Mouse (Mus musculus) hindbrain, embryonic 10.5 days (tissue): ENCODE results near the gene Cped1. TPM values are rescaled to one million over a fixed set of nuclear protein-coding genes. Genes with fewer than 3 reads are reported as not detected.

Source experiments
- DNase-seq: peaks from one replicate; pipeline ENCODE4 v3.0.0-alpha.2; 2017; ENCODE audit warnings: low spot score
- H3K27ac ChIP-seq: fragments of 300-500 bp; sonication (generic); 2 replicates; pipeline ENCODE4 v1.5.1; 2016; ENCODE audit warnings: mild to moderate bottlenecking, moderate library complexity
- H3K27me3 ChIP-seq: fragments of 300-500 bp; sonication (generic); 2 replicates; pipeline ENCODE4 v1.6.1; 2016; ENCODE audit warnings: mild to moderate bottlenecking; ENCODE audit not compliant: poor library complexity, insufficient read depth, severe bottlenecking
- H3K36me3 ChIP-seq: fragments of 300-500 bp; sonication (generic); 2 replicates; pipeline ENCODE4 v1.6.1; 2016; ENCODE audit warnings: mild to moderate bottlenecking, moderate library complexity
- H3K4me1 ChIP-seq: fragments of 300-500 bp; sonication (generic); replicated peaks from 2 replicates; pipeline ENCODE4 v1.6.1; 2016; ENCODE audit warnings: mild to moderate bottlenecking
- H3K4me3 ChIP-seq: fragments of 300-500 bp; sonication (generic); 2 replicates; pipeline ENCODE4 v1.5.1; 2016; ENCODE audit warnings: mild to moderate bottlenecking, moderate library complexity
- H3K9me3 ChIP-seq: fragments of 300-500 bp; sonication (generic); 2 replicates; pipeline ENCODE4 v1.6.1; 2016; ENCODE audit warnings: mild to moderate bottlenecking, moderate library complexity
- WGBS: fragments of 180-500 bp; shearing (Covaris S2); methylation state at CpG from one replicate; pipeline ENCODE4 v1.1.7; 2016; 5-methylcytosine and 5-hydroxymethylcytosine counted together
- polyA plus RNA-seq: library from polyadenylated mRNA; unstranded; fragments of >200 nt; fragmentation: Nextera tagmentation; extraction: Ambion mirVana; gene quantifications from 2 replicates; pipeline ENCODE4 v1.2.1, GENCODE M21; 2016

The Cped1 gene
- polyA plus RNA-seq, 1 experiment from 2014 or later = 13.7 TPM

DNA sequence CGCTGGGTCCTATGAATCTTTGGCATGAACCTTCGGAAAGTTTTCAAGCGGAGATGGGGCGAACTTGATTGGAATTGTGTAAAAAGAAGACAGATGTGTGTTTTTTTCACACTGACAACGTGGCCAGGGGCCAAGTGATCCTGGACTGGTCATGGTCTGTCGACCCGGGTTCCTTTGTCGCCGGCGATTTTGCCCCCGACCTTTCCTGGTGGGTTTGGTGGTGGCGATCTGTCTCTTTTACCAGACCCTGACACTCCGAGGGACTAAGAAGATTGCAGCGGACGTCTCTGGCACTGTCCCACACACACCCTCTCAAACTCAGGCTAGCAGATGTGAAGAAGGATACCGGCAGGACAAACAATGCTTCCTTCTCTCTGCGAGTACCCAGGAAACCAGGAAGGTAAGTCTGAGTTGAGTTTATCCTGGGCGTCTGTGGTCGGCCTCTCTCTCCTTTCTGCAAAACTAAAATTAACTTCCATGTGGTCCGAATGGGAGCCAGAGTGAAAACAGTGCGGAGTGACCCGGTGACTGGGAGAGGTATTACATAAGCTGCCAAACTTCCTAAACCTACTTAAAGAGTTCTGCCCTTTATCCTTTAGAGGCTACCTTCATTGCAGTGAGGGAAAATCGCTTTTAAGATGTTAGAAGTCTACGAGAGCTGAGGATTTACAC, 1.1 kb downstream of the Cped1 start:
- Histone ChIP-seq H3K4me3 (peak overlapping the region; percentile 56), H3K9me3 (no peaks in the 10 kb centered on the region), H3K27me3 (peaks cover 35% of the 10 kb centered on the region), H3K4me1 (peaks cover 18% of the 10 kb centered on the region; the same call in 1 of the 2 replicates), H3K27ac (peak overlapping the region; percentile 41), H3K36me3 (no peaks in the 10 kb centered on the region)
- DNase-seq = peak; percentile 41
- WGBS = 7% methylated on average over 24 of the region's 24 CpGs

- Histone ChIP-seq H3K9me3 (no peaks in the 10 kb centered on the region), H3K27me3 (peaks cover 35% of the 10 kb centered on the region), H3K36me3 (no peaks in the 10 kb centered on the region), H3K4me1 (peaks cover 18% of the 10 kb centered on the region; the same call in 1 of the 2 replicates), H3K27ac (peak overlapping the region; percentile 59; the same call in 1 of the 2 replicates), H3K4me3 (peak overlapping the region; percentile 56)
- no peak for DNase-seq
- WGBS = 81% methylated on average over 2 of the region's 2 CpGs
Observed at GRCm38 (mm10) chr6:21987554-21987953, 1.8 kb downstream of the Cped1 start.

- no peak overlapping the region for H3K27ac ChIP-seq
Observed at GRCm38 (mm10) chr6:21988296-21988695, 2.6 kb downstream of the Cped1 start.

GRCm38 (mm10) chr6:21989081-21989480, 3.4 kb downstream of the Cped1 start:
- H3K4me1 ChIP-seq = peaks cover 18% of the 10 kb centered on the region; the same call in 1 of the 2 replicates
- peak overlapping the region; percentile 6; the same call in 1 of the 2 replicates for H3K4me3 ChIP-seq
- H3K36me3 ChIP-seq = no peaks in the 10 kb centered on the region
- peaks cover 35% of the 10 kb centered on the region for H3K27me3 ChIP-seq
- 74% methylated on average over 4 of the region's 4 CpGs for WGBS
- DNase-seq = no peak
- H3K9me3 ChIP-seq = no peaks in the 10 kb centered on the region
- no peak overlapping the region for H3K27ac ChIP-seq

More at GRCm38 (mm10) chr6:21988296-21988695, 2.6 kb downstream of the Cped1 start:
- Histone ChIP-seq H3K36me3 (no peaks in the 10 kb centered on the region), H3K27me3 (peaks cover 35% of the 10 kb centered on the region), H3K4me1 (peaks cover 18% of the 10 kb centered on the region; the same call in 1 of the 2 replicates), H3K4me3 (peak overlapping the region; percentile 56), H3K9me3 (no peaks in the 10 kb centered on the region)
- no peak for DNase-seq
- WGBS = 81% methylated on average over 5 of the region's 5 CpGs

GRCm38 (mm10) chr6:21990181-21991135, 4.7 kb downstream of the Cped1 start:
- Histone ChIP-seq H3K9me3 (no peaks in the 10 kb centered on the region), H3K27me3 (peaks cover 31% of the 10 kb centered on the region), H3K36me3 (no peaks in the 10 kb centered on the region), H3K4me3 (no peak overlapping the region), H3K27ac (no peak overlapping the region), H3K4me1 (peaks cover 14% of the 10 kb centered on the region; the same call in 1 of the 2 replicates)
- 68% methylated on average over 9 of the region's 9 CpGs for WGBS
- DNase-seq = no peak

- H3K27ac ChIP-seq = no peak overlapping the region
- DNase-seq = no peak
Observed at GRCm38 (mm10) chr6:21991151-21991550, 5.4 kb downstream of the Cped1 start.

DNA sequence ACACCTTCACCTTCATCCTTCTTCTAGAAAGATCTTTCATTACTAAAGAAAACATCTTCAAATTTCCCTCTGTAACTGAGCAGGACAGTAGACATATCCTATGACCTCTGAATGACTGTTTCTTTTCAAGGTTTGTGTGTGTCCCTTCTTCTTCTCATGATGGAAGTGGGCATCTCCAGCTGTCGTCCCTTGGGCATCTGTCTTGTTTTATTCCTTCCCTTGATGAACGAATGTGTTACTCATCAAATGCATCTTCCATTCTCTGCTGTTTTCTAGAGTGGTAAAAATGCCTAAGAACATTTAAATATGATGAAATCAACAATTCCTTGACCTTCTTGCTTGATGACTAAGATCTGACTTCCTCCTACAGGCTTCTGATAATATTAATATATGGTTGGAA, 7.4 kb downstream of the Cped1 start:
- H3K27ac ChIP-seq = no peak overlapping the region
- 89% methylated on average over 2 of the region's 2 CpGs for WGBS
- DNase-seq = no peak
- peaks cover 7% of the 10 kb centered on the region for H3K27me3 ChIP-seq
- H3K4me1 ChIP-seq = 0 out of 2 replicates have a peak, but pooled peaks cover under 1% of the 10 kb centered on the region
- no peaks in the 10 kb centered on the region for H3K36me3 ChIP-seq
- H3K9me3 ChIP-seq = no peaks in the 10 kb centered on the region
- no peak overlapping the region for H3K4me3 ChIP-seq

More at GRCm38 (mm10) chr6:21991151-21991550, 5.4 kb downstream of the Cped1 start:
- Histone ChIP-seq H3K9me3 (no peaks in the 10 kb centered on the region), H3K36me3 (no peaks in the 10 kb centered on the region), H3K4me3 (no peak overlapping the region), H3K27me3 (peaks cover 26% of the 10 kb centered on the region), H3K4me1 (0 out of 2 replicates have a peak, but pooled peaks cover 9% of the 10 kb centered on the region)
- 65% methylated on average over 4 of the region's 4 CpGs for WGBS

DNA sequence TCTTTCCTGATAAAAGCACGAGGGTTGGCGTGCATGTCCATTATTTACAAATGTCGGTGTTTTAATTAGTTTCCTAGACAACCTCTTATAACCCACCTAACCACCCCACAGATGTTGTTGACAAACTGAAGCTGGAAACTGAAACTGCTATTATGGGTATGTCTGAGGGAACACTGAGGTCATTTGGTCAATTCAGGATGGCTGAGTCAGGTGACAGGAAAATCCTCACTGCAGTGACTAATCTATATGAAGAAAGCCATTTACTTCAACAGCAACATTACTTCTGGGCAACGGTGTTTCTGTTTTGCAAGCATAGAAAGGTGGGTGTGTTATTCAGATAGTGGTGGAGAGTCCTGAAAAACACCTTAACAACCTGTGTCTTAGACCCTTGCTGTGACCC, 12.4 kb downstream of the Cped1 start:
- Histone ChIP-seq H3K27ac (no peak overlapping the region), H3K27me3 (peaks cover 8% of the 10 kb centered on the region; the same call in 1 of the 2 replicates), H3K36me3 (no peaks in the 10 kb centered on the region), H3K4me3 (no peak overlapping the region), H3K9me3 (no peaks in the 10 kb centered on the region), H3K4me1 (peaks cover 19% of the 10 kb centered on the region; the same call in 1 of the 2 replicates)
- DNase-seq = no peak
- WGBS = 72% methylated on average over 4 of the region's 4 CpGs

DNA sequence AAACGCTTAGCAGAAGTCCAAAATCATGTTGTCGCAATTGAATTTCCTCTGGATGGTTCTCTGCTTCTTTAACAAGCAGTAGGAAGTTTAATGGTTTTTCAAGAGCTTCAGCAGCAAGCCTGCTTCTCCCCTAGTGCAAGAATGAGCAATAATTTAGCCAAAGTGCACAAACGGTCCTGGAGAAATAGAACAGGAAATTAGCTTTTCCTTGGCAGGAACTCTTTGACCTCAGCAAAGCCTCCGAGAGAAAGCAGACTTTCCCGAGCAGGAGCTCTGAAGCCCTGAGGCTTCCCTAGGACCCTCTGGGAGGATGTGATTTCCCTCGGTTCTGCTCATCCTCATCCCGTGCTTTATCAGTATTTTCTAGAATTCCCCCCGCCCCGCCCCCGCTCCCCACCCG, 13.3 kb downstream of the Cped1 start:
- peaks cover 12% of the 10 kb centered on the region; the same call in 1 of the 2 replicates for H3K27me3 ChIP-seq
- H3K4me1 ChIP-seq = peaks cover 21% of the 10 kb centered on the region; the same call in 1 of the 2 replicates
- 0 out of 2 replicates have a peak overlapping the region, but pooled peaks have one; percentile 24 for H3K27ac ChIP-seq
- no peaks in the 10 kb centered on the region for H3K36me3 ChIP-seq
- WGBS = 50% methylated on average over 11 of the region's 11 CpGs
- no peak for DNase-seq
- no peaks in the 10 kb centered on the region for H3K9me3 ChIP-seq
- no peak overlapping the region for H3K4me3 ChIP-seq

- Histone ChIP-seq H3K36me3 (no peaks in the 10 kb centered on the region), H3K4me3 (no peak overlapping the region), H3K27me3 (peaks cover 12% of the 10 kb centered on the region; the same call in 1 of the 2 replicates), H3K4me1 (peaks cover 21% of the 10 kb centered on the region; the same call in 1 of the 2 replicates), H3K9me3 (no peaks in the 10 kb centered on the region), H3K27ac (no peak overlapping the region)
- 50% methylated on average over 6 of the region's 6 CpGs for WGBS
- no peak for DNase-seq
Observed at GRCm38 (mm10) chr6:22000086-22000485, 14.4 kb downstream of the Cped1 start.

DNA sequence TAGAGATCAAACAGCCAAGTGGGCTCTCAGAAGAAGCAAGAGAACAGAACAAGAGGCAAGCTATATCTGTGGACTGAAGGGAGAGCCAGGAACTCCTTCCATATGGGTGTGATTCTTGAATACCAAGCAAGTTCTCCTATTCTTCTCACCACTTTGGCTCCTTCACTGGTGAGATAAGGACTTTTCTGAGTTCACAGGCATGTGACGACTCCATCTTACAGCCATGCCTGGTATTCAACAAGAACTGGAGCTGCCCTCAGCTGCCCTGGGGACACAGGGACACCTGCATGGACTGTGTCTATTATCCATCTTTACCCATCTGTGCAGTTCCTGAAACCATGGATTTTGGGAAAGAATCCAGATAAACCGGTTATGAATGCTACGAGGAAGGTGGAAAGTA, 15.2 kb downstream of the Cped1 start:
- H3K4me1 ChIP-seq = peaks cover 21% of the 10 kb centered on the region; the same call in 1 of the 2 replicates
- peaks cover 12% of the 10 kb centered on the region; the same call in 1 of the 2 replicates for H3K27me3 ChIP-seq
- no peaks in the 10 kb centered on the region for H3K36me3 ChIP-seq
- H3K4me3 ChIP-seq = no peak overlapping the region
- DNase-seq = no peak
- H3K27ac ChIP-seq = no peak overlapping the region
- WGBS = 89% methylated on average over 3 of the region's 3 CpGs
- H3K9me3 ChIP-seq = no peaks in the 10 kb centered on the region

DNA sequence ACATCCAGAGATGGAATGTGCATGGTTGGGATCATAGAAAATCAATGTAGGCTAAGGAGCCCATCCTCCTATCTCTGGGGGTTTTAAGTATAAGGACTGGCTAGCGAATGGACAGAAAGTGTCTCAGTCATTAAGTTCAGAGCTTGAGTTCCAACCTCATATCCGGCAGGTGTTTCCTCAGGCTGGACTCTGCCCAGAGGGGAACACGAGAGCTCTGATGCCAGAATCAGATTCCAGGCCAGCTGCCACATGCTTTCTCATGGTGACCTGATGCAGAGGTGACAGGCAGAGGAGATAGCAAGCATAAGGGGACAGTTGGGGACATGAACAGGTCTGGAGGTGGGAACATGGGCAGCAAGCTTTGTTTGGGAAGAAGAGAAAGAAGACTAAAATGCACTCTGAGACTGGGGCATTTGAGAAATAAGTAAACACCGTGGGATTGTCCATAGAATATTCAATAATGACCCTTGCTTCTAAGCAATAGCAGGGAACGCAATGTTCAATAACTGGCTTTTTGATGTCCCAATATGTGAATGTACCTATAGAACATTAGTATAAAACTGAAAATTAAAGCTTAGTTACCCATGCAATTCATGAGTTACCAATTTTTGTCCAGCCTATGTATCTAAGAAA, 15.7 kb downstream of the Cped1 start:
- Histone ChIP-seq H3K36me3 (no peaks in the 10 kb centered on the region), H3K27ac (no peak overlapping the region), H3K27me3 (peaks cover 12% of the 10 kb centered on the region; the same call in 1 of the 2 replicates), H3K4me3 (no peak overlapping the region), H3K4me1 (peaks cover 21% of the 10 kb centered on the region; the same call in 1 of the 2 replicates), H3K9me3 (no peaks in the 10 kb centered on the region)
- DNase-seq = no peak
- WGBS = 81% methylated on average over 5 of the region's 5 CpGs
